Mouse (Mus musculus) fat pad, adult 2 months (tissue): ENCODE results near the gene Utrn.

Experiments used
- DNase-seq: peaks from one replicate; pipeline ENCODE4 v3.0.0-alpha.2; 2011; ENCODE audit warnings: low read depth, low spot score; ENCODE audit errors: extremely low read depth

Gene Utrn

DNA sequence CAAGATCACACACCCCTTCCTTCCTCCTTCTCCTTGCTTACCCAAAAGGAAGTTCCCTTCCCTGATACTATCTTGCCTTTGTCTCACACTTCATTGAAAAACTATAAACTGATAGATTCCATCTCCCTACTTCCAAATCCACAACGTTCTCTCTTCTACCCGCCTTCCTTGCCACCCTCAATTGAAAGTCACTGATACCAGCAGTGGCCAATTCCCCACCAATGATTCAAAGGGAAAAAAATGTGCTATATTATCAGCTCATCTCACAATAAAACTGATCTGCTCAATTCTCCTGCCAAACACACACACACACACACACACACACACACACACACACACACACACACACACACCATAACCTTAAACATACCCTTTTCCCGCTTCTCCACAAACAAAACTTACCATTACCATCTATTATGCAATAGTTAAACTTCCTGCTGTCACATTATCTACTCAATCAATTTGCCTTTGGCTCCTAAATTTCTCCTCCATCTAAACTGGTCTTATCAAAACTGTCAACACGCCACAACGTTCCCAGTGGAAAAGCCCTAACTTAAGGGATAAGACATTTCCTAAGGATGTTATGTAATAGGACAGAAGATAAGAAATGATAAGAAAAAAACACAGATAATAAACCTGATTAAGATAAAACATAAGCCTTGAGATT lies 399.6 kb downstream of the Utrn start:
- no peak for DNase-seq

DNA sequence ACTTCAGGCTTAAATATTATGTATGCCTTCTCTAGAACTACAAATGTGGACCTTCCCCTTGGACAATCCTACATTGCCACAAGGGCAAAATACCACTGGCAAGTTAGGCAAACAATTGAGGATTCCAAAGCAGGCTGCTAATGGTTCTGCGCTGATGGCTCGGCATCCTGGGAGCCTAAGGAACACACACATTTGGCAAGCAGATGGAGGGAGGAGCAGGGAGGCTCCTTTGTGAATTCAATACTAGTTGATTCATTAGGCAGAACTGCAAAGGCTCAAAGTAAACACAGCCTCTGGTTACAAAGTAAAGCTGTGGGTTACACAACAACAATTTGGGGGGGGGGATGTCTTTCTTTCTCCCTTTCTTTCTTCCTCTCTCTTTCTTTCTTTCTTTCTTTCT lies 401.6 kb downstream of the Utrn start:
- DNase-seq = no peak

DNA sequence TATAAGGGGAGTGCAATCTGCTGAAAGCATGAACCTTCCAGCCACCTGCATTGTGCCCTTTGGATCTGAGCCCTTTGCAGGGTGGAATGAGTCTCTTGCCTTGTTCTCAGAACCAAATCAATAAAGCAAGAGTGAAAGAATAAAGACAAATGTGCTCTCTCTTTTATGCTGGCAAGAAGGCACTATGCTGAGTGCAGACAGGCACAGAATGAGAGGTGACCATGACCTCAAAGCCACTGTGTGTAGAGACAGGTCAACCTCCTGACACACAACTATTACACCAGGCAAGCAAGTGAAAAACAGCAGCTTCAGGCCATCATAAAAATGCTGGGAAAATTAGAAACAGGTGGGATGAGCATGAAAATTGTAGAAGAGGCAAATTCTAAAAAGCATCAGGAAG lies 408.2 kb downstream of the Utrn start:
- no peak for DNase-seq

DNA sequence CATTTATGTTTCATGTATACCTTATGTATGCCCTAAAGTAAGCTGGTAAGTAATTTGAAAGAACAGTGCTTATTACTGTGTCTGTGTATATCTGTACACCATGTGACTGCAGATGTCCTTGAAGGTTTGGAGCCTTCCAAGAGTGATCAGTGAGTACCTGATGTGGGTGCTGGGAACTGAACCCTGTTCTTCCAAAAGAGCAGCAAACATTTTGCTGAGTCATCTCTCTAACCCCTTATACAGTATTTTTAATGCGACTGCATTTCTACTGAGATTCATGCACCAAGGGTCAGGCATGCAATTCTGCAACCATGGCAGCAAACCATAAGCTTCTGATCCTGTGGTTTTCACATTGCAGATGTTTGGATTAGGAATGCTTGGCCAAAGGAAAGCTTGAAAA lies 412.3 kb downstream of the Utrn start:
- DNase-seq = no peak

DNA sequence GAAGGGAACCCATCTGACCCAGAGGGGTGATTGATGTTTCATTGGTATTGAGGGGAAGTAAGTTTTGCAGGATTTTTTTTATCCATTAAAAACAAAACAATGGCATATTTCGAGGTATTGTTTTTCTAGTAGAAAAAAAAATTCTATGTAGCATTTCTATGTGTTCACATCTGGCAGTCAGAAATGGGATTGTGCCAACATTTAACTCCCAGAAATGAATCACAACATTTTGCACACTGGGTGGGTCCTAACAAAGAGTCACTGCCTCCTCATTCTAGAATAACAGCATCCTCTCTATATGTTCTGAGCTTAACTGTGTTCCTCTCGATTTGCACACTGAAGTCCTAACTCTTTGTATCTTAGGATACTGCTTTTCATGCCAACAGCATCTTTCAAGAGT lies 416.5 kb downstream of the Utrn start:
- no peak for DNase-seq

DNA sequence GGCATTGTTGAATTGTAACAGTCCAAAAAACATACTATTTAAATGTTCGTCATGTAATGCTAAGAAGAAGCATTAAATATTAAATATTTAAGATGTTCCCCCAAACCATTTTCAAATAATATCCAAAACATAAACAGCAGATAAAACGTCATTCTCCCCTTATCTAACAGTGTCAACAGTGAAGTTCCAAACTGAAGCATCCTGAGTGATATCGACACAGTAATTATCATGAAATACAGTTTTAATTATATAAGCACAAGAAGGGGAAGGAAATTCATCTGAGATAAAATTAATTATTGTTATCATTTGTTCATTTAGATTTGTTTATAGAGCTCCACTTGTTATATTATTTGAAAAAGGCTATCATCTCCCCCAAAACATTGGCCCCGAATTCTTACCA lies 425.0 kb downstream of the Utrn start:
- no peak for DNase-seq

DNA sequence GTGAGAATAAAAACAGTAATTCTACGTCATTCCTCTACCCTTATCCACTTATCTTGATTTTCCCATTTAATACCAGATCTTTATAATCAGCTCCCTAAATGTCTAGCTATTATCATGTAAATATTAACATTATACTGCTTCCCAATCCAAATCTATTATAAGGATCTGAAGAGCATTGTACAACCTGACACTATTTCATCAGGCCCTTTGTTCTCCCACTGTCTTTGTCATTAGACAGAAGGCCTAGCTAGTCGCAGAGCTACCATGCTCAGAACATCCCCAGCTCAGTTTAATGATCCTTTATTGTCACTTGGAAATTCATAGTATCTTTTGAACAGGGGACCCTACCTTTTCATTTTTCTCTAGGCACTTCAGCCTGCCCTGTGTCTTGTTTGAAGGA lies 436.0 kb downstream of the Utrn start:
- DNase-seq = no peak

DNA sequence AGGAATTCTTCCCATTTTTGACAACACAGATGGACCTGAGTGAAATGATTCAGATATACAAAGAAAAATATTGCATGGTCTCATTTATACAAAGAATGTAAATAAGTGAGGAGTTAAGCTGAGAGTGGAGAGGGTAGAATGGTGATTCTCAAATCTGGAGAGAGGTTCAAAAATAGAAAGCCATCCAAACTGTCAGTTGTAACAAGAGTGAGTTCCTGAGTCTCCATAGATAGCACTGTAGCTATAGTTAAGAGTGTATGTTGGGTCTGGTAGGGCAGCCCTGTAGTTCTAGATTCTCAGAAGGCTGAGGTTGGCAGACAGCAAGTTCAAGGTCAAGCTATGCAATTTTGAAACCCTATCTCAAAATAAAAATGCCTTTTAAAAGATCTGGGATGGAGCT lies 438.8 kb downstream of the Utrn start:
- no peak for DNase-seq

DNA sequence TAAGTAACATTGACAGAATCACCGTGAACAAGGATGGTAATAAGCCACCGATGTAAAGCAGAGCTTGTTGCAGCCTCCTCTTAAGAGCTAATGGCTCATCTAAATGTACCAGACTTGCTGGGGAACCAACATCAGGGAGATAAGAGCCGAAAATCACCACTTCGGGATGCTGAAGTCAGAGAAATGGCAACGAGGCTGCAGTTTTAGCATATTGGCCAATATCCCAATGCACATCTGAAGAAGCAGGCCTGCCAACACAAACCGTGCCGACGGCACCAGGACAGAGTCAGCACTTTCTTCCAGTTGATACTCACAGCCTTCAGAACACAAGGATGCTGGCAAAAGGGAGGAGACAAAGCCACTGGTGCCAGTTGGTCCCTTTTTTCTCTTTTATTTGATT lies 442.3 kb downstream of the Utrn start:
- DNase-seq = no peak

DNA sequence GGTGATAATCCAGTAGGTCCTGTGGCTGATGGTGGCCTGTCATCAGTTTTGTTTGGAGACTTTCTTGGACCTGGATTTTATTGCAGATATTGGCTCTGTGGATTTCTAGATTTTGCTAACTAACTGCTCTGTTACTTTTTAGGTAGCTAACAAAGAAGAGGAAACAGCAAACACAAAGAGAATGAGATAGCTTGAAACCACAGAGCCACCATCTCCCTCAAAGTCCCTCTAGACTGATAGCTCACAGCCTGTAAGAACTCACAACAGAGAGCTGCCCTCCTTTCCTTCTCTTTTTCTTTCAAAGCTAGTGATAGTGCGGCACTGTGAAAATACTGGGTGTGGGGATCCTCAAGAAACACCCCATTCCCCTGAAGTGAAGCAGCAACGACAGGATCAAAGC lies 444.2 kb downstream of the Utrn start:
- DNase-seq = no peak

DNA sequence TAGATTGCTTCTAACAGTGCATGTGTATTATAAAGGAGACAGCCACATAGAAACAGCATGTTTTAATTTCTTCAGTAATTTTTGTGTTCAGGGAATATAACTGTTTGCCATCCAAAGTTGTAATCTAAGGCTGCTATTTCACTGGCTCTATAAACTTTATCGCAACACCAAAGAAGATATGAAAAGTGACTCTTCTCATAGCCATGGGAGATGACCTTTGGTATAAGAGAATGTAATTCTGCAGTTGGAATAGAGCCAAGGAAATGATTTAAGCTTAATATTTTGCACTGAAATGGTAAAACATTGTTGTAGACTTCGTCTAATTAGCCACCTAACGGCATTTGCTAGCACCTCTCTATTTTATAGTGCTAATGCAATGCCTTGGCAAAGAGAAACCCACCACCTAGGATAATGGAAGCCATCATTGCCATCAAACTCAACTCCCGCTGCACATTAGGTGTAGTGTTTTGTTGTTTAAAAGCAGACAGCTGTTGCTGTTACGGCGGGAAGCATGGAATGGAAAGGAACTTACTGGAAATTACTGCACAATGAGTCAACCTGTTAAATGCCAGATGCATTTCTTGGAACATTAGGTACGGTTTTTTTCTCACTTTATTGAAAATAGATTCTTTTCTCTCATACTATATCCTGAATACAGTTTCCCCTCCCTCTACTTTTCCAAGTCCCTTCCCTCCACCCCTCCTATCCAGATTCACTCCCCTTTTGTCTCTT lies 445.0 kb downstream of the Utrn start:
- no peak for DNase-seq

DNA sequence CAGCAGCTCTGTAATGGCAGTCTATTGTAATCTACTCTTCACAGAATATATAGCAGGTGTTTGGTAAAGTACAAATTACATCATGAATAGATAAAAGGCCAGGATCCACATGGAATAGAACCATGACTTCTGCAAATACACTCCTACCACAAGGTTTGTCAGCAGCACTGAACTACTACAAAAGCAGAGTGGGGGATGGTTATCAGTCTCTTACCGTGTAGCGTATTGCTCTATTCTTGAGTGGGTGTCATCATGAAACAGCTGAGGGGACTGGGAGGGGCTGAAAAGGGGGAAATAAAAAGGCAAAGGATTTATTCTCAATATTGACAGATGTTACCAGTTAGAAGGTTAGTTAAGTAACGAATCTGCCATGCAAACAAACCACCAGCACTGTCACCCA lies 454.2 kb downstream of the Utrn start:
- no peak for DNase-seq

DNA sequence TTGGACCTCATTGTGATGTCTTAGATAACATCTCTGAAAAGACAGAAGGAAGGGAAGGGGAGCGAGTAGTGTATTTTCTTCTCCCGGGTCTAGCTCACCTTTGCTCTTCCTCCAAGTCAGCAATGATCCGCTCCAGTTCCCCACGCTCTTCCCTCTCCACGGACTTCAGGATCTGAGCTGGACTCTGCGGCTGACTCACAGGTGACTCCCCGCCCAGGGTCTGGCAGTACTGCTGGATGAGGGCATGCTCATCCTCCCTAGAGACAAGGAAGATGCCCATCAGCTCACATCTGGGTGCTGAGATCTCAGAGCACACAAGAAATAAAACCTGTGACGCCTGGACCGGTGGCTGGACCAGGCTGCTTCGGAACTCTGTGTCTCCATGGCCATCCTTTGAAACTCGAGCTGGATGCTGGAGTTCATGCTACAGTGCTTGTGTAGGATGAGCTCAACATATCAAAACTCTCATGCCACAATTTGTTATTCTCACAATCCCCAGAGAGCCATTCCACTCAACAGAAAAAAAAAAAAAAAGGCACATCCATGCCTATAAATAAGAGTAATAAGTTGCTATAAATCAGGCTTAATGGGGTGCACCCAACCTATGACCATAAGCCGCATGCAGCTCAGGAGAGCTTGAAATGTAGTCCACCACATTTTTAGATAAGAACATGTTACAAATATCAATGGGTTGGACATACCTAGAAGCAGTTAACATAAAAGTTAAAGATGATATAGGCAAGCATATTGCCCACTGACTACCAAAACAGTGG lies 462.6 kb downstream of the Utrn start:
- no peak for DNase-seq

DNA sequence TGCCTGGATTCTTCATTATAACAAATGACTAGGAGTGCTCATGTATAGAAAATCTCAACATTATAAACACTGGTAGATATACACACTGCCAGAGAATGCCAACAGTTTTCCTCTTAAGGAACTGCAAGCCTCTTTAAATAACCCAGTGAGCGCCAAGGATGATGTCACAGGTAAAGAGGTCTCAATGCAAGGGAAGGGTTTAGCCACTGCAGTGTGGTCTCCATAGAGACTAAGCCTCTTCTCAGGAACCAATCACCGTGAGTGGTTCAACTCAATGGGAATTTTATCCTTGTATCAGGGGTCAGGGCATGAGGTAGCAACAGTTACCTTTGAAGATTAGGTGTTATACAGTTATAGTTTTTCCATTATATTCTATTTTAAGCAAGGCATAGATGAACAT lies 469.7 kb downstream of the Utrn start:
- no peak for DNase-seq

DNA sequence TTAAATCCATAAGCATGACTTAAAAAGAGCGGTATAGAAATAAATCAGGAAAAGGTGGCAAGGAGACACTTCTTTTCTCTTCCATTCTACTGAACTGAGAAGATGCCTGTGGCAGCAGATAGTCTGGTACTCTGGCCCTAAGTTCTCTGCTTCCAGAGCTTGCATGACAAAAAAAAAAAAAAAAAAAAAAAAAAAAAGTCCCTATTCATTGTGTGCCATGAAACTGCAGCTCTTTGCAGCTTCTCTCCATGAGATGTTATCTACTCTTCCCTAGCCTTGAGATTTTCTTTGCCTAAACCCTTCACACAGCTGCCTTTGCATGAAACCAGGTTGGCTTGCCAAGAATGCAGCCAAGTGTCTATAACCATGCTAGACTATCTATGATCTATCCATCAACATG lies 489.0 kb downstream of the Utrn start:
- no peak for DNase-seq

DNA sequence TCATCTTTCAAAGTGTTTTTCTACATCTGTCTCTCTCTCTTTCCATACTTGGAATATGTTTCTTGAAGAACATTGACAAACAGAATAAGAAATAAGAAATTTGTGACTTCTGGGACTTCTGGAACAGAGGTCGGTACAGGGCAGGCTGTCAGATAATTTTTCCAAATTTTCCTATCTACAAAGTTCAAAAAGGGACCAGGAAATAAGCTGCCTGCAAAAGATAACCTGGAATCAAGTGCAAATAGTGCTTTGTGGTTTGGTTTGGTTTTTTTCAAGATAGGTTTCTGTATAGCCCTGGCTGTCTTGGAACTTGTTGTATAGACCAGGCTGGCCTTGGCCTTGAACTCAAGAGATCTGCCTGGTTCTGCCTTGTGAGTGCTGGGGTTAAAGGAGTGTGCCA lies 490.0 kb downstream of the Utrn start:
- DNase-seq = no peak

DNA sequence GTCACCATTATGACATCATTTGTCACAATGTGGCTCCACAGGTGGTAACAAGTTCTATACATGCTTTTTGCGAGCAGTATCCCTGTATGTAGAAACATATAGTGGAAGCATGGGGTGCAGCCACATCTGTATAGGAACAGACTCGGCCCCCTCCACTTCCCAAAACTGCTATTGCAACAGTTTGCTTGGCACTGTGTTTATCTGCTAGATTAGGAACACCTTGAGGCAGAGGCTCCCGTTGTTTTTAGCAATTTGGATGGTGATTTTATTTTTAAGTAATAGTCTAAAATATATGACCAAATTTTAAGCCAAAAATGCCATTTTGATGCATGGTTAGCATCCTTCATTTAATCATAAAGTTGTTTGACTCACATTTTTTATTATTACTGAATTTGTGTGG lies 491.4 kb downstream of the Utrn start:
- DNase-seq = no peak

DNA sequence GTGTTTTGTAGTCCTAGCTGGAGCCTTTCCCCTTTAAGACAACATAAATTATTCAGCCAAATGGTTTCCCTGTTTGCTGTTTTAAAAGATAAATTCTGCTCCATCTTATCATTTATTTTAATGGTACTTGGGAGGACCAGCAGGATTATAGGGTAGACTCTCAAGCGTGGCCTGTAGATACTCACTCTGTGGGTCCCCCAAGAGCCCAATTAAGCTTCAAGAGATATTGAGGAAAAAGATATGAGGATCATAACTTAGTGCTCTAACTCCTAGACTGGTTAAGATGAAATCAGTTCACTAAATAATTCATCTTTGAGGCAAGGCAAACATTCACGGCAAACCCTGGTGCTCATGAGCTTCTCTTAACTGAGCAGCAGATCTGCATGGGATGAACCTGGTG lies 493.1 kb downstream of the Utrn start:
- no peak for DNase-seq

DNA sequence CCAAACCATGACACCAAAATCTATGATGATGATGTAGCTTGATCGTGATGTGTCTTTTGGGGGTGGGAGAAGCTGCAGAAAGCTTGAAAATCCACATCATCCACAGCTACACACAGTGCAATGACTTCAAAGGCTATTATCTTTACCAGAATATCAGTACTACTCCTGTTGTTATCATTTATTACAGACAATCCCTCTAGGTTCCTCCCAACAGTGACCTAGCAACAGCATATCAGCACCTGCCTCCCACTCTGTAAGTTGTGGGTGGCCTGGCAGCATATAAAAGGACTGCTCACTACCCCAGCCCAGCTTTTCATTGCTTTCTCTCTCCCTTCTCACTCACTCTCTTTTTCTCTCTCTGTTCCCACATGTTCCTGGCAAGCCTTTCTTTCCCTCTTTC lies 494.4 kb downstream of the Utrn start:
- DNase-seq = no peak

DNA sequence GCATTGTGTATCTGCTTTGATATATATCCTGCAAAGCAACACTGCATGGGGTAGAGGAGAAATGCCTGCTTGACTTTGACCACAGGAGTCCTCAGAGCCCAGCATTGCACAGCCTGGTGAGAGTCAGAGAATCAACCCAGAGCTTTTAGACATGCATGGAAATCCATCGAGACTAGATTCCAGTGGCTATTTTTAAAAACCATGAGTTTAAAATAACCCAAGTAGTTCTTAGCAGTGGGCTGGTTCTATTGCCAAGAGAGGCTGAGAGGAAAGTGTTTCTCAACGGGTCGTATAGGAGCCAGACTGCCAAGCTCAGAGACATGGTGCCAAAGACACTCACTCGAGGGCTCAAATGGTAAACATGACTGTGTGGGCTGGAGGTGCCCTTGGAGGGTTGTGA lies 514.6 kb downstream of the Utrn start:
- no peak for DNase-seq

DNA sequence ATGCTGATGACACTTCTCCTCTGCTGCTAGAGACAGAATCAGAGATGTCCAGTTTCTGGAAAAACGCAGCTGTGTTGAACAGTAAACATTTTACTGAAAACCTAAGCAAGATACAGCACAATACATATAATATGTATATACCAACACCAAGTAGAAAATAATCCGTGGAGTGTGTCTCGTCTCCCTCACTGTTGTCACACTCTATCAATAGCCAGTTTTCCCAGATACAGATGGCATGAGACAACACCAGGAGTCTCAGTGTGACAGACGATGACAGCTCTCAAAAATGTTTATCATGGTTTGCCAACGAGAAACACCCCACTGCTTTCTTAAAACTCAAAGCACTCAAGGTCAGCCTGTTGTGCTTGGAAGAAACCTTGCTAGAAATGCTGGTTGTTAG lies 515.1 kb downstream of the Utrn start:
- no peak for DNase-seq
